Mouse (Mus musculus) spleen, adult 18-20 months (tissue): ENCODE measurements around the gene Dgkg.

ENCODE experiments used
- DNase-seq, 2 experiments: peaks; one replicate each; pipeline ENCODE4 v3.0.0; 2022; ENCODE audit warnings: mixed read lengths in 2 of 2

The Dgkg gene

DNA sequence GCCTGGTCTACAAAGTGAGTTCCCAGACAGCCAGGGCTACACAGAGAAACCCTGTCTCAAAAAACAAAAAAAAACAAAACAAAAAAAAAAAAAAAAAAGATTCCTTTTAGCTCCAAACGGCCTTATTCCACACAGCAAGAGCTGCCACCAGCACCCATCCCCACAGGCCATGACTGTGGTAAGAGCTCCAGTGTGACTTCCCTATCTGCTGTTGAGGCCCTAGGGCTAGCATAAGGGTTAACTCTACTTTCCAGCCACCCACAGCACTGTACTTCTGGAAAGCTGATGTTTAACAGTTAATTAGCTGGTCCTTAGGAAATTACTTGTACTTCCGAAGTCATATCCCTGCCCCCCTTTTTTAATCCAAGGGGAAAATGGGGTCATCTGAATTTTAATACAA, 225.7 kb downstream of the Dgkg start:
- no peak for DNase-seq

DNA sequence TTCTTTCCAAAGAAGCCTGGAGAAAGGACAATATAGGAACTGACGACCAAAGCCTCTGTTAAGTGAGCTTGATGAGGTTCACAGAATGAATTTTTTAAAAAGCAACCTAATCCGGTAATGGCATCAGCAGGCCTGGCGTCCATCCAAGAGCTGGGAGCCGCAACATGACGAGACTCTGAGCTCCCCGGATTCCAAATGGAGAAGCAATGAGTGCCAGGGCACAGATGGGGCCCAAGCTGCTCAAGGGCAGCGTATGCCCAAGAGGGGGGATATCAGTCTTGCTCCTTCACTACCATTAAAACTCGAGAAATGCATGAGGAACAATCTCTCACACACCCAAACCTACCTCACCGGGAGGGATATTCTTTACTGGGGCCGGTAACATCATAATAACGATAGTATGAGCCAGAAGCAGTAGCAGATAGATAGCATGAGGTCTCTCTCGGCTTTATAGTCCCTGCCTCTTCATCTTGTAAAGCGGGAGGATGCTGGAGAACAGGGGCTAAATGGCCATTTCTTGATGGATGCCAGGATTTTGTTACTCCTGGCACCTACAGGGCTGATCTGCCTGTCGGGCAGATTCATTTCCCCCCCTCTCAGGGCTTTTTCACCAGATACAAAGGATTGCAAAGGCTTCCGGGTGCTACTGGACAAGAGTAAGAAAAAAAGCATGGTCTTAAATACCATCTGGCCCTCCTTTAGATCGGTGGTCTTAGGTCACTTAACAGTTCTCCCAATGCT, 226.6 kb downstream of the Dgkg start:
- no peak for DNase-seq

DNA sequence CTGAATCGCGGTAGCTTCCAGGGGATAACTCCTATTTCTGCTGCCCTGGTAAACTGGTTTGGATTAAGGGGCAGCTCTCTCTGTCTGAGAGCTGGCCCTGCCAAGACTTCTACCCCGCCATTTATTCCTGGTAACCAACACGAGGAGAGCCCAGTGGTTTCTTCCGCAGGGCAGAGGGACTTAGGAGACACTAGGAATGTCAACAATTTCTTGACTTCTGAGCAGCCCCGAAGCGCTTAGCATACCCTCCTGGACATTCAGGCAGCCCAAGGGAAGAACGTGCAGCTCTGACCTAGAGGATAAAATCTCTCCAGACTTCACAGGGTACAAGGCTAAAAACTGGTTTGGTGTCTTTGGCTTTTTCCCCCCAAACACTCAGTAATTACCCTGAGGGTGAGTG, 227.6 kb downstream of the Dgkg start:
- no peak for DNase-seq

DNA sequence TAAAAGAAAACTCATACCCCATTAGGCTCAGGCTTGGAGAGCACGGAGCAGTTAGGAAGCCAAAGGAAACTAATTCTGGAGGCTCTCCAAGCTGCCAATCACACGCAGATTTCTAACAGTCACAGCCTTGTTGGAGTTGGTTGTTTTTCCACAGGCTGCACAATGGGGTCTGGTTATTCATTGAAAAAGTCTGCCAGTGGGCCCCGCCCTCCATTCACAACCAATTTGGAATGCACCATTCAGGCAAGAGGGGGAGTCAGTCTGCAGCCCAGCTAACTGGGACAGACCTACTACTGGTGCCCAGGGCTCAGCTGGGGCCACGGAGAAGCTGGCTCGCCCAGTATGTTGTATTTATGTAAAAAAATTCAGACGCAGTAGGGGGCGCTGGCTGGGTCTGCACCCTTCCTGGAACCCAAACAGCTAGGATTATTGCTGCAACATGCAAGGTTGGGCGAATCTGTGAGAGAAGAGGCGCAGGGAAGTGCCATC, 228.1 kb downstream of the Dgkg start:
- peak in 1 of 2 experiments; percentile 16 for DNase-seq

DNA sequence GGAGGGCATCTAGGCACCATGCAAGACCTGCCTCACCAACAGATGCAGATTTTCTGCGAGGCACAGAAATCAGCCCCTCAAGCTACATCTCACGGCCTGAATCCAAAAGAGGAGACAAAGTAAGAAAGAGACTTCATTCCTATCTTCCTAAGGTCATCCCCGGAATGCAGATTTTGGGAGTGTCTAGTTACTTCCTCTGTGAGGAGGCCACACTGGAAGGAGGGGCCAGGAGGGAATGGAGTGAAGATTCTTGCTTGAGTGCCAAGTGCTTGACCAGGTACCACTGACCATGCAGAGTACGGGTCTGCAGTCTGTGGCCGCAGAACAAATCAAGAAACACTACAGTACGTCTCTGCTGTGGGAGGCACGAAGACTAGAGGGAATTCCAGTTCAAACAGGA, 230.2 kb downstream of the Dgkg start:
- DNase-seq: no peak

DNA sequence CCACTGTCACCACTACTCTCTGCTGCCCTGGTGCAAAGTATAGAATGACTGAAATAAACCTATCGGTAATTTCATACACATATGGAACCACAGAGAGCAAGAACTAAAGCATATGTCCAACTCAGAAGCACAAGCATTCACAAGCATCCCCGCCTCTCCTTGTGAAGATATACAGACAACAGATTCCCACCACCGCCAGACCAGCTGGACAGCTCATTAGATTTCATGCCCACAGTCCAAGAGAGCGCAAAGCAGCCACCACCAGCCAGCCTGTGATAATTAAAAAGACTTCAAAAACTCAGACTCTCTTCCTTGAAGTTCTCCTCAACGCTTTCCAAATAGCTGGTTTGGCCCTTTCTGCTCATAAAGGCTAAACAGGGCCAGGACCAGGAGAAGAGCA, 234.8 kb downstream of the Dgkg start:
- DNase-seq: no peak
